Mouse (Mus musculus) MEL (cell line): ENCODE results near the gene Eprs.

Experiments used
- CHD1 ChIP-seq: IDR thresholded peaks from 2 replicates; pipeline ENCODE4 v1.6.1; 2012; ENCODE audit warnings: low read depth, mild to moderate bottlenecking, inconsistent platforms, low read length, improper control_type of control experiment
- CHD2 ChIP-seq: IDR thresholded peaks from 2 replicates; pipeline ENCODE4 v1.6.1; 2011; ENCODE audit warnings: low read length, improper control_type of control experiment
- CTCF ChIP-seq, 3 experiments: IDR thresholded peaks in 2 of 3; conservative IDR thresholded peaks in 1 of 3; 2 replicates each; pipeline ENCODE4 v1.5.1; 2011 to 2012; ENCODE audit warnings: low read length in 3 of 3, low read depth in 2 of 3, mild to moderate bottlenecking in 2 of 3, improper control_type of control experiment in 1 of 3, inconsistent platforms in 1 of 3, mixed read lengths in 1 of 3, moderate library complexity in 1 of 3; ENCODE audit not compliant: control insufficient read depth in 1 of 3, insufficient read depth in 1 of 3, poor library complexity in 1 of 3, severe bottlenecking in 1 of 3
- ELF1 ChIP-seq: IDR thresholded peaks from 2 replicates; pipeline ENCODE4 v1.6.1; 2014; ENCODE audit warnings: low read depth, mild to moderate bottlenecking, inconsistent platforms, low read length, improper control_type of control experiment, moderate library complexity
- EP300 ChIP-seq, 2 experiments: IDR thresholded peaks; 2 replicates each; pipeline ENCODE4 v1.6.1; 2011; ENCODE audit warnings: improper control_type of control experiment in 2 of 2, low read length in 2 of 2, low read depth in 1 of 2, mild to moderate bottlenecking in 1 of 2
- ETS1 ChIP-seq: IDR thresholded peaks from 2 replicates; pipeline ENCODE4 v1.6.1; 2012; ENCODE audit warnings: low read depth, mild to moderate bottlenecking, inconsistent platforms, low read length, improper control_type of control experiment, moderate library complexity
- GATA1 ChIP-seq: IDR thresholded peaks from 2 replicates; pipeline ENCODE4 v1.6.1; 2011; ENCODE audit warnings: low read depth, low read length, improper control_type of control experiment
- NELFE ChIP-seq: IDR thresholded peaks from 2 replicates; pipeline ENCODE4 v1.6.1; 2011; ENCODE audit warnings: low read depth, low read length, improper control_type of control experiment
- NRF1 ChIP-seq: IDR thresholded peaks from 2 replicates; pipeline ENCODE4 v1.6.1; 2014; ENCODE audit warnings: low read depth, mild to moderate bottlenecking, inconsistent platforms, low read length, improper control_type of control experiment, moderate library complexity; ENCODE audit not compliant: poor library complexity, insufficient read depth, severe bottlenecking
- POLR2A ChIP-seq, 2 experiments: IDR thresholded peaks; 2 replicates each; pipeline ENCODE4 v1.6.1; 2011 to 2012; ENCODE audit warnings: low read length in 2 of 2, mild to moderate bottlenecking in 2 of 2, control low read depth in 1 of 2, improper control_type of control experiment in 1 of 2, low read depth in 1 of 2, moderate library complexity in 1 of 2; ENCODE audit not compliant: control insufficient read depth in 1 of 2, insufficient read depth in 1 of 2, poor library complexity in 1 of 2
- RAD21 ChIP-seq: IDR thresholded peaks from 2 replicates; pipeline ENCODE4 v1.6.1; 2011; ENCODE audit warnings: mild to moderate bottlenecking, low read depth, low read length, improper control_type of control experiment
- TAL1 ChIP-seq: IDR thresholded peaks from 2 replicates; pipeline ENCODE4 v1.6.1; 2012; ENCODE audit warnings: mild to moderate bottlenecking, inconsistent platforms, low read length, moderate library complexity, mixed read lengths

- TF ChIP-seq CTCF (IDR thresholded peaks at IDR 0.05 in 2 of 3, conservative IDR thresholded peaks at IDR 0.05 in 1 of 3; ENCODE audit: control insufficient read depth in 1 of 3, insufficient read depth in 1 of 3, low read depth in 2 of 3, low read length in 3 of 3, poor library complexity in 1 of 3, severe bottlenecking in 1 of 3) (peak; percentile 53 to 73 (median 60)), CHD1 (no peak), GATA1 (no peak), EP300 (IDR thresholded peaks at IDR 0.05; ENCODE audit: low read depth in 1 of 2, low read length in 2 of 2) (no peak), TAL1 (no peak), POLR2A (IDR thresholded peaks at IDR 0.05; ENCODE audit: control insufficient read depth in 1 of 2, insufficient read depth in 1 of 2, low read depth in 1 of 2, low read length in 2 of 2, poor library complexity in 1 of 2) (no peak), NRF1 (no peak), ETS1 (no peak), CHD2 (no peak), NELFE (no peak), ELF1 (no peak), RAD21 (peak; percentile 42)
Measured at GRCm38 (mm10) chr1:185343422-185343821, 19.4 kb upstream of the Eprs start.
